Mouse (Mus musculus) MEL-GATA-1-ER (cell line): ENCODE results near the gene Trip13.

Experiments
- DNase-seq: peaks from one replicate; pipeline ENCODE4 v3.0.0-alpha.2; 2012; ENCODE audit warnings: low read depth; ENCODE audit errors: extremely low read depth

Trip13 gene

GRCm38 (mm10) chr13:73887415-73887874 lies 50.1 kb downstream of the Trip13 start:
- DNase-seq, result no peak

- no peak for DNase-seq
These were observed 51.0 kb downstream of the Trip13 start for GRCm38 (mm10) chr13:73886601-73887000.

- DNase-seq, result no peak
These were observed 51.5 kb downstream of the Trip13 start for GRCm38 (mm10) chr13:73886066-73886465.

GRCm38 (mm10) chr13:73885656-73886055 lies 51.9 kb downstream of the Trip13 start:
- no peak for DNase-seq

- no peak for DNase-seq
These were observed 56.2 kb downstream of the Trip13 start for GRCm38 (mm10) chr13:73881347-73881746.

GRCm38 (mm10) chr13:73879824-73880223 lies 57.8 kb downstream of the Trip13 start:
- peak; percentile 14 for DNase-seq

GRCm38 (mm10) chr13:73872159-73872558 lies 65.4 kb downstream of the Trip13 start:
- DNase-seq, result no peak
